Mouse (Mus musculus) spleen, postnatal 4 days (tissue): Measurements from ENCODE around the gene Arhgap25.

Experiments
- DNase-seq, 2 experiments: peaks; one replicate each; pipeline ENCODE4 v3.0.0; 2022; ENCODE audit warnings: low spot score in 2 of 2

Arhgap25 gene

GRCm38 (mm10) chr6:87449534-87449933 is 83.5 kb downstream of the Arhgap25 start:
- no peak for DNase-seq

GRCm38 (mm10) chr6:87447217-87447616 is 85.8 kb downstream of the Arhgap25 start:
- DNase-seq: no peak

- DNase-seq: no peak
These were observed 87.8 kb downstream of the Arhgap25 start for GRCm38 (mm10) chr6:87445222-87445621.

GRCm38 (mm10) chr6:87443253-87443652 is 89.8 kb downstream of the Arhgap25 start:
- DNase-seq: no peak

GRCm38 (mm10) chr6:87436745-87437144 is 96.3 kb downstream of the Arhgap25 start:
- no peak for DNase-seq

GRCm38 (mm10) chr6:87435791-87436190 is 97.3 kb downstream of the Arhgap25 start:
- DNase-seq: no peak

- DNase-seq: no peak
These were observed 104.5 kb downstream of the Arhgap25 start, which contains the start of gene Bmp10 for GRCm38 (mm10) chr6:87428487-87429044. Gene Bmp10 (plus strand): TSS chr6:87428994.

GRCm38 (mm10) chr6:87427616-87428015 is 105.4 kb downstream of the Arhgap25 start:
- no peak for DNase-seq

GRCm38 (mm10) chr6:87426954-87427353 is 106.1 kb downstream of the Arhgap25 start:
- DNase-seq: no peak

GRCm38 (mm10) chr6:87424037-87424816 is 108.8 kb downstream of the Arhgap25 start:
- no peak for DNase-seq

GRCm38 (mm10) chr6:87422304-87422703 is 110.8 kb downstream of the Arhgap25 start:
- DNase-seq: no peak

- DNase-seq: no peak
These were observed 121.0 kb downstream of the Arhgap25 start for GRCm38 (mm10) chr6:87412011-87412410.
